Mouse (Mus musculus) forebrain, embryonic 11.5 days (tissue): ENCODE data around the gene Gpc5. TPM values are rescaled to one million over a fixed set of nuclear protein-coding genes. Genes with fewer than 3 reads are reported as not detected.

ENCODE experiments used
- ATAC-seq: fragments of 200-750 bp; cut with Nextera tagmentation; replicated peaks from 2 replicates; pipeline ENCODE4 v1.8.0; 2017; ENCODE audit warnings: moderate TSS enrichment; ENCODE audit not compliant: low FRiP score
- DNase-seq: peaks from one replicate; pipeline ENCODE4 v3.0.0-alpha.2; 2017; ENCODE audit warnings: low spot score
- H3K27ac ChIP-seq: fragments of 300-500 bp; sonication (generic); 2 replicates; pipeline ENCODE4 v1.5.1; 2014; ENCODE audit warnings: low read depth, low read length
- H3K27me3 ChIP-seq: fragments of 300-500 bp; sonication (generic); 2 replicates; pipeline ENCODE4 v1.6.1; 2014; ENCODE audit warnings: mild to moderate bottlenecking, low read length, mixed read lengths; ENCODE audit not compliant: control insufficient read depth, insufficient read depth
- H3K36me3 ChIP-seq: fragments of 300-500 bp; sonication (generic); 2 replicates; pipeline ENCODE4 v1.6.1; 2014; ENCODE audit warnings: mild to moderate bottlenecking, low read length, moderate library complexity, mixed read lengths; ENCODE audit not compliant: control insufficient read depth, insufficient read depth
- H3K4me1 ChIP-seq: fragments of 300-500 bp; sonication (generic); replicated peaks from 2 replicates; pipeline ENCODE4 v1.6.1; 2014; ENCODE audit warnings: low read length, mixed read lengths; ENCODE audit not compliant: control insufficient read depth, insufficient read depth
- H3K4me2 ChIP-seq: fragments of 300-500 bp; sonication (generic); 2 replicates; pipeline ENCODE4 v1.6.1; 2014; ENCODE audit warnings: low read depth, mild to moderate bottlenecking, low read length, moderate library complexity, mixed read lengths; ENCODE audit not compliant: severe bottlenecking
- H3K4me3 ChIP-seq: fragments of 300-500 bp; sonication (generic); 2 replicates; pipeline ENCODE4 v1.5.1; 2014; ENCODE audit warnings: low read depth, low read length
- H3K9ac ChIP-seq: fragments of 300-500 bp; sonication (generic); 2 replicates; pipeline ENCODE4 v1.6.1; 2014; ENCODE audit warnings: low read length
- H3K9me3 ChIP-seq: fragments of 300-500 bp; sonication (generic); 2 replicates; pipeline ENCODE4 v1.6.1; 2016; ENCODE audit warnings: low read length, mixed read lengths; ENCODE audit not compliant: control insufficient read depth
- WGBS: fragments of 180-500 bp; shearing (Covaris S2); extraction: QIAGEN DNeasy Blood & Tissue Kit; methylation state at CpG from one replicate; pipeline ENCODE4 v1.1.7; 2014; 5-methylcytosine and 5-hydroxymethylcytosine counted together
- polyA plus RNA-seq: library from polyadenylated mRNA; unstranded; fragments of >200 nt; fragmentation: Nextera tagmentation; extraction: Ambion mirVana; gene quantifications from 2 replicates; pipeline ENCODE4 v1.2.1, GENCODE M21; 2014

The Gpc5 gene
- polyA plus RNA-seq, 1 experiment from 2014 or later: 0.48 TPM

- ATAC-seq (no peak), DNase-seq (no peak)
- Histone ChIP-seq H3K9me3 (no peaks in the 10 kb centered on the region), H3K4me1 (no peaks in the 10 kb centered on the region), H3K27me3 (no peaks in the 10 kb centered on the region), H3K36me3 (no peaks in the 10 kb centered on the region), H3K4me2 (no peak overlapping the region), H3K9ac (no peak overlapping the region), H3K4me3 (no peak overlapping the region), H3K27ac (no peak overlapping the region)
- 69% methylated on average over 4 of the region's 4 CpGs for WGBS
Observed at GRCm38 (mm10) chr14:115551996-115552395, 460.0 kb downstream of the Gpc5 start.

- H3K4me3 ChIP-seq: no peak overlapping the region
- no peaks in the 10 kb centered on the region for H3K4me1 ChIP-seq
- no peak for DNase-seq
- WGBS: 78% methylated on average over 3 of the region's 3 CpGs
- no peaks in the 10 kb centered on the region for H3K36me3 ChIP-seq
- no peaks in the 10 kb centered on the region for H3K9me3 ChIP-seq
- no peak overlapping the region for H3K27ac ChIP-seq
- no peak for ATAC-seq
- H3K9ac ChIP-seq: no peak overlapping the region
- no peaks in the 10 kb centered on the region for H3K27me3 ChIP-seq
- H3K4me2 ChIP-seq: no peak overlapping the region
Observed at GRCm38 (mm10) chr14:115580466-115581255, 488.6 kb downstream of the Gpc5 start.

DNA sequence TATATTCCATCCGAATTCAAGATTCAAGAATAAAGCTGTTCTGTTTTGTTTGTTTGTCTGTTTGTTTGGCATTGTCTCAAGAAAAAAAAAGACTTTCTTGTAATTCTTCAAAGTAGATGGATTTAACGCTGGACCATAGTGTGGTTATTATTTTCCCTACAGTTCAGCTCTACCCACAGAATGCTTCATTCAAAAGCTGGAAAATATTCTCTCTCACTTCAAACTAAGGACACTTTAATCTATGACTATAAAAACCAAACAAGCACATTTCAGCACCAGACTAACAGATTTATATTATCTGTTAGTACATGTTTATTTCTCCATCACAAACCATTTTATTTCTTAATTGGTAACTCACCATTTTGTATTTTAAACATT is 489.2 kb downstream of the Gpc5 start:
- Histone ChIP-seq H3K27ac (no peak overlapping the region), H3K9ac (no peak overlapping the region), H3K27me3 (no peaks in the 10 kb centered on the region), H3K9me3 (no peaks in the 10 kb centered on the region), H3K4me1 (no peaks in the 10 kb centered on the region), H3K4me2 (no peak overlapping the region), H3K4me3 (no peak overlapping the region), H3K36me3 (no peaks in the 10 kb centered on the region)
- DNase-seq (no peak), ATAC-seq (no peak)
- WGBS: 98% methylated on average over 2 of the region's 2 CpGs

DNA sequence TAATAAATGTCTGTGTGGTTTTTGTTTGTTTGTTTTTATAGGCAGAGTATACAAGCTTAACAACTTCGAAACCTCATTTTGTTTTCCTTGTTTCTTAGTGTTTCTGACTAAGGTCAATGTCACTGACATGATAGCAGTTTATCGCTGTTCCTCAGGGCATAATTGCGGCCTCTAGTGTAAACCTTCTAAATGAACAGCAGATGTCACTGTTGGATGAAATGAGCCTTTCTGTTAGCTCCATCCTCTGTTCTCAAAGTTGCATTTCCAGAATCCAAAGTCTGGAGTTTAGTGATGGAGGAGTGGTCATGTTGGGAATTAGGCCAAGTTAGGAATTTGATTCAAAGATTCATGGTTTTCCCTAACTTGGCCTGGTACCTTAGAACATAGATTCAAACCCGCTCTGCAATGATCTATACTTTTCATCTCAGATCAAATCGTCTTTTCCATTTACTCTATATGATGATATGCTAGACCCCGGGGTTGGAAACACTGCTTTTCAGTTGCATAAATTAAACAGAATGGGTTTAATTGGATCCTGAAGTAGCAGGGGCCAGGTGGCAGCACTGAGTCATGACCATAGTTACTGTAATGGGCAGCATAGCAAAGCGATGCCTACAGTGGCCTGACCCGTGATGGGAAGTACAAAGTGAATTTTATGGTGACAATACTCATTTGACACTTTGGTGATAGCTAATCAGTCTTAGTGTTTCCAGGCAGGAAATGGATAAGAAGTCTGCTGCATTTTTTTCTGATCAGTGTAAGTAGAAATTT is 508.4 kb downstream of the Gpc5 start:
- peak; percentile 79 for ATAC-seq
- DNase-seq: no peak
- H3K4me1 ChIP-seq: no peaks in the 10 kb centered on the region
- 73% methylated on average over 8 of the region's 8 CpGs for WGBS
- H3K27me3 ChIP-seq: no peaks in the 10 kb centered on the region
- H3K4me3 ChIP-seq: no peak overlapping the region
- H3K9me3 ChIP-seq: no peaks in the 10 kb centered on the region
- H3K36me3 ChIP-seq: no peaks in the 10 kb centered on the region
- no peak overlapping the region for H3K27ac ChIP-seq
- H3K9ac ChIP-seq: no peak overlapping the region
- H3K4me2 ChIP-seq: no peak overlapping the region

GRCm38 (mm10) chr14:115614154-115614553 is 522.1 kb downstream of the Gpc5 start:
- H3K27ac ChIP-seq: no peak overlapping the region
- no peak for ATAC-seq
- DNase-seq: no peak
- H3K4me3 ChIP-seq: no peak overlapping the region
- H3K9me3 ChIP-seq: no peaks in the 10 kb centered on the region
- H3K9ac ChIP-seq: no peak overlapping the region
- H3K4me2 ChIP-seq: no peak overlapping the region
- H3K27me3 ChIP-seq: no peaks in the 10 kb centered on the region
- 90% methylated on average over 4 of the region's 4 CpGs for WGBS
- no peaks in the 10 kb centered on the region for H3K4me1 ChIP-seq
- H3K36me3 ChIP-seq: no peaks in the 10 kb centered on the region

GRCm38 (mm10) chr14:115616305-115616704 is 524.3 kb downstream of the Gpc5 start:
- no peak overlapping the region for H3K4me3 ChIP-seq
- WGBS: 71% methylated on average over 2 of the region's 2 CpGs
- no peaks in the 10 kb centered on the region for H3K4me1 ChIP-seq
- DNase-seq (no peak), ATAC-seq (no peak)
- no peak overlapping the region for H3K9ac ChIP-seq
- H3K27ac ChIP-seq: no peak overlapping the region
- no peaks in the 10 kb centered on the region for H3K9me3 ChIP-seq
- no peaks in the 10 kb centered on the region for H3K36me3 ChIP-seq
- H3K4me2 ChIP-seq: no peak overlapping the region
- no peaks in the 10 kb centered on the region for H3K27me3 ChIP-seq

DNA sequence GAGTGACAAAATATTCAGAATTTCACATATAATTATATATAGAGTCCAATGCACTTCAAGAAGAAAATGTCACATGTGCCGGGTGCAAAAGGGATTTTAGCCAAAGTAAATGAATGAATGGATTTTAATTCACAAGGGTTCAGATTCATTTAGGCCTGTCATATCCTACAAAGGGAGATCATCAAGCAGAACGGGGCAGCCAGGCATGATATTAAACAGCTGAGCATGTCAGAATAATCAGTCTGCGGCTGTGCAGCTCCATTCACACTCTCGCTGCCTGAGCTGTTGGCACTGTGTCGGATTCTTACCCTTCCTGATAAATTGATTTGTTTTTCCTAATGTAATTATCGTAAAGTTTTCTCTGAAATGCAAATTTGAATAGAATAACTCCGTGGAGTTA is 524.8 kb downstream of the Gpc5 start:
- H3K4me3 ChIP-seq: no peak overlapping the region
- no peak overlapping the region for H3K27ac ChIP-seq
- 50% methylated on average over 7 of the region's 7 CpGs for WGBS
- ATAC-seq (peak; percentile 80), DNase-seq (no peak)
- no peaks in the 10 kb centered on the region for H3K36me3 ChIP-seq
- H3K27me3 ChIP-seq: no peaks in the 10 kb centered on the region
- no peak overlapping the region for H3K9ac ChIP-seq
- H3K4me2 ChIP-seq: no peak overlapping the region
- H3K9me3 ChIP-seq: no peaks in the 10 kb centered on the region
- H3K4me1 ChIP-seq: no peaks in the 10 kb centered on the region

GRCm38 (mm10) chr14:115620473-115620872 is 528.5 kb downstream of the Gpc5 start:
- H3K27me3 ChIP-seq: no peaks in the 10 kb centered on the region
- H3K4me1 ChIP-seq: no peaks in the 10 kb centered on the region
- no peak overlapping the region for H3K27ac ChIP-seq
- DNase-seq: no peak
- no peaks in the 10 kb centered on the region for H3K36me3 ChIP-seq
- no peak overlapping the region for H3K4me3 ChIP-seq
- H3K9ac ChIP-seq: no peak overlapping the region
- ATAC-seq: no peak
- no peaks in the 10 kb centered on the region for H3K9me3 ChIP-seq
- H3K4me2 ChIP-seq: no peak overlapping the region
